Mouse (Mus musculus) embryonic facial prominence, embryonic 10.5 days (tissue): Measurements from ENCODE around the gene Emc4. TPM values are rescaled to one million over a fixed set of nuclear protein-coding genes. Genes with fewer than 3 reads are reported as not detected.
A peak's percentile ranks its signal among the peaks of the same experiment; 100 is the strongest.

Experiments used
- DNase-seq: peaks from one replicate; pipeline ENCODE4 v3.0.0-alpha.2; 2017; ENCODE audit warnings: low spot score
- H3K27ac ChIP-seq: fragments of 300-500 bp; sonication (generic); replicated peaks from 2 replicates; pipeline ENCODE4 v1.5.1; 2016; ENCODE audit warnings: mild to moderate bottlenecking
- H3K27me3 ChIP-seq: fragments of 300-500 bp; sonication (generic); replicated peaks from 2 replicates; pipeline ENCODE4 v1.6.1; 2016; ENCODE audit warnings: low read depth, mild to moderate bottlenecking; ENCODE audit not compliant: poor library complexity, severe bottlenecking
- H3K36me3 ChIP-seq: fragments of 300-500 bp; sonication (generic); replicated peaks from 2 replicates; pipeline ENCODE4 v1.6.1; 2016; ENCODE audit warnings: mild to moderate bottlenecking, moderate library complexity
- H3K4me1 ChIP-seq: fragments of 300-500 bp; sonication (generic); 2 replicates; pipeline ENCODE4 v1.6.1; 2016
- H3K4me3 ChIP-seq: fragments of 300-500 bp; sonication (generic); 2 replicates; pipeline ENCODE4 v1.5.1; 2016; ENCODE audit warnings: mild to moderate bottlenecking, moderate library complexity
- H3K9me3 ChIP-seq: fragments of 300-500 bp; sonication (generic); 2 replicates; pipeline ENCODE4 v1.6.1; 2016; ENCODE audit warnings: mild to moderate bottlenecking
- WGBS: fragments of 180-500 bp; shearing (Covaris S2); methylation state at CpG from one replicate; pipeline ENCODE4 v1.1.7; 2016; 5-methylcytosine and 5-hydroxymethylcytosine counted together
- polyA plus RNA-seq: library from polyadenylated mRNA; unstranded; fragments of >200 nt; fragmentation: Nextera tagmentation; extraction: Ambion mirVana; gene quantifications from 2 replicates; pipeline ENCODE4 v1.2.1, GENCODE M21; 2016

Gene Emc4
- polyA plus RNA-seq, result 112 and 113 TPM in 2 replicates

GRCm38 (mm10) chr2:112367726-112368673 is at the start of gene Emc4:
Gene Emc4 (minus strand): TSS chr2:112368027.
- Histone ChIP-seq H3K4me1 (peaks cover 20% of the 10 kb centered on the region), H3K27ac (peak within 1 kb of the TSS; percentile 89), H3K9me3 (no peaks in the 10 kb centered on the region), H3K27me3 (no peaks in the 10 kb centered on the region), H3K4me3 (peak within 1 kb of the TSS; percentile 94), H3K36me3 (peaks cover 23% of the 10 kb centered on the region)
- WGBS, result 2% methylated on average over 46 of the region's 46 CpGs
- peak; percentile 93 for DNase-seq

- no peak overlapping the region for H3K4me3 ChIP-seq
- no peaks in the 10 kb centered on the region for H3K9me3 ChIP-seq
- no peak for DNase-seq
- WGBS, result 93% methylated on average over 3 of the region's 3 CpGs
- peaks cover 56% of the 10 kb centered on the region for H3K36me3 ChIP-seq
- H3K27me3 ChIP-seq, result no peaks in the 10 kb centered on the region
- no peaks in the 10 kb centered on the region for H3K4me1 ChIP-seq
- no peak overlapping the region for H3K27ac ChIP-seq
Observed at GRCm38 (mm10) chr2:112407030-112407429, 39.2 kb upstream of the Emc4 start.

DNA sequence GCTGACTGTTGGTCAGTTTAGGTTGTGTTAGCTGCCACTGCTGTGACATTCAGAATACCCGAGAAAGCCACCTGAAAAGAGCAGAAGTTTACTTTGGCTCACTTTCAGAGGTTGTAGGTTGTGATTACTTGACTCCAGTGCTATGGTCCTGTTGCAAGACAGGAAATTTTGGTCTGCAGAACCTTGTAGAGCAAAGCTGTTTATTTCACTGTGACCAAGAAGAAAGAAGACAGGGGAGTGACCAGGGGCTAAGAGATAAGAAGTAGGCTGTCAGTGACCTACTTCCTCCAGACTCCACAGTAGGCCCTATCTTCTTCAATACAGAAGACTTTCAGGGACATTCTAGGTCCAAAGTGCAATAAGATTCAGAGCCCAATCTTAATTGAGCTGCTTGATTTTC is 28.8 kb upstream of the Emc4 start:
- 76% methylated on average over 1 of the region's 1 CpGs for WGBS

GRCm38 (mm10) chr2:112393958-112394357 is 26.1 kb upstream of the Emc4 start:
- Histone ChIP-seq H3K4me3 (no peak overlapping the region), H3K4me1 (no peaks in the 10 kb centered on the region), H3K36me3 (no peaks in the 10 kb centered on the region; the same call in 1 of the 2 replicates), H3K9me3 (no peaks in the 10 kb centered on the region), H3K27ac (no peak overlapping the region), H3K27me3 (no peaks in the 10 kb centered on the region)
- no peak for DNase-seq

More for the DNA sequence above, 28.8 kb upstream of the Emc4 start:
- Histone ChIP-seq H3K36me3 (no peaks in the 10 kb centered on the region; the same call in 1 of the 2 replicates), H3K27me3 (no peaks in the 10 kb centered on the region), H3K9me3 (no peaks in the 10 kb centered on the region), H3K27ac (no peak overlapping the region), H3K4me1 (no peaks in the 10 kb centered on the region), H3K4me3 (no peak overlapping the region)
- DNase-seq, result no peak

DNA sequence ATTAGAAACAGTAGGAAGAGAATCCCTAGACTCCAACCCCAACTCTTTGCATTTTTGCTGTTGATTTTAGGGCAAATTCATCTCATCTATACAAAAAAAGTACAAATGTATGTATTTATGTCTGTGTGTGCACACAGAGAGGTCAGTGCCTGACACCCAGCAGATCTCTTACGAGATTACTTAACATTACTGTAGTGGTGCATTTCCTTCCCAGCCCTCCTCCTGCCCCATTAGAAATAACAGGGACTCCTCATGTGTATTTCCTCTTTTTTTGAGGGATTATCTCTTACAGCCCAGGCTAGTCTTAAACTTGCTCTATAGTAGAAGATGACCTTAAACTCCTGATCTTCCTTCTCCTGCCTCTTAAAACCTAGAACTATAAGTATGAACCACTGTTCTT is 24.9 kb upstream of the Emc4 start:
- no peak for DNase-seq
- H3K9me3 ChIP-seq, result no peaks in the 10 kb centered on the region
- no peaks in the 10 kb centered on the region for H3K4me1 ChIP-seq
- H3K27ac ChIP-seq, result no peak overlapping the region
- 89% methylated on average over 1 of the region's 1 CpGs for WGBS
- H3K36me3 ChIP-seq, result no peaks in the 10 kb centered on the region; the same call in 1 of the 2 replicates
- H3K4me3 ChIP-seq, result no peak overlapping the region
- no peaks in the 10 kb centered on the region for H3K27me3 ChIP-seq

GRCm38 (mm10) chr2:112391346-112392000 is 23.6 kb upstream of the Emc4 start:
- DNase-seq, result no peak
- Histone ChIP-seq H3K9me3 (no peaks in the 10 kb centered on the region), H3K36me3 (no peaks in the 10 kb centered on the region; the same call in 1 of the 2 replicates), H3K4me1 (no peaks in the 10 kb centered on the region), H3K27ac (no peak overlapping the region), H3K27me3 (no peaks in the 10 kb centered on the region), H3K4me3 (no peak overlapping the region)
- 91% methylated on average over 4 of the region's 4 CpGs for WGBS

GRCm38 (mm10) chr2:112390843-112391242 is 23.0 kb upstream of the Emc4 start:
- Histone ChIP-seq H3K27ac (no peak overlapping the region), H3K9me3 (no peaks in the 10 kb centered on the region), H3K36me3 (no peaks in the 10 kb centered on the region; the same call in 1 of the 2 replicates), H3K4me3 (no peak overlapping the region), H3K4me1 (no peaks in the 10 kb centered on the region), H3K27me3 (no peaks in the 10 kb centered on the region)
- WGBS, result 89% methylated on average over 5 of the region's 5 CpGs
- DNase-seq, result no peak

DNA sequence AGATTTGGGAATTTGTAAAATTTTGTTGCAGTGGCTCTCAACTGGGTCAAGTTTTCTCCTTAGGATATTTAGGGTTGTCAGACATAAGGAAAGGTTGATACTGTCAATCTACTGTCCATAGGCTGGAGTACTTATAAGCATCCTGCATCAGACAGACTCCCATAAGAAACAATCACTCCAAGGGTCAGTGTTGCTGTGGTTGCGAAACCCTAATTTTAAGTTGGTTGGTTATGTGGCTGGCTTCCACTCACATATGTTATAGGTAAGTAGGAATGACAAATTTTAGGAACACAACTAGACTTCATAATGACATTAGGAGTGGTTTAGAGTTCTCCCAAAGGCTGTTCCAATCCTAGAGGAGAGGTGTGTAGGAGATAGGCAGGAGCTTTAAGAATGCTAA is 13.4 kb upstream of the Emc4 start:
- Histone ChIP-seq H3K36me3 (peaks cover 7% of the 10 kb centered on the region; the same call in 1 of the 2 replicates), H3K4me1 (peaks cover 10% of the 10 kb centered on the region), H3K27me3 (no peaks in the 10 kb centered on the region), H3K27ac (no peak overlapping the region), H3K4me3 (no peak overlapping the region), H3K9me3 (no peaks in the 10 kb centered on the region)
- 97% methylated on average over 1 of the region's 1 CpGs for WGBS
- no peak for DNase-seq

GRCm38 (mm10) chr2:112380131-112380530 is 12.3 kb upstream of the Emc4 start:
- no peaks in the 10 kb centered on the region for H3K9me3 ChIP-seq
- H3K4me1 ChIP-seq, result peaks cover 10% of the 10 kb centered on the region
- H3K27me3 ChIP-seq, result no peaks in the 10 kb centered on the region
- peak overlapping the region; percentile 97 for H3K27ac ChIP-seq
- no peak for DNase-seq
- 63% methylated on average over 8 of the region's 8 CpGs for WGBS
- peak overlapping the region; percentile 98 for H3K4me3 ChIP-seq
- peaks cover 7% of the 10 kb centered on the region; the same call in 1 of the 2 replicates for H3K36me3 ChIP-seq

DNA sequence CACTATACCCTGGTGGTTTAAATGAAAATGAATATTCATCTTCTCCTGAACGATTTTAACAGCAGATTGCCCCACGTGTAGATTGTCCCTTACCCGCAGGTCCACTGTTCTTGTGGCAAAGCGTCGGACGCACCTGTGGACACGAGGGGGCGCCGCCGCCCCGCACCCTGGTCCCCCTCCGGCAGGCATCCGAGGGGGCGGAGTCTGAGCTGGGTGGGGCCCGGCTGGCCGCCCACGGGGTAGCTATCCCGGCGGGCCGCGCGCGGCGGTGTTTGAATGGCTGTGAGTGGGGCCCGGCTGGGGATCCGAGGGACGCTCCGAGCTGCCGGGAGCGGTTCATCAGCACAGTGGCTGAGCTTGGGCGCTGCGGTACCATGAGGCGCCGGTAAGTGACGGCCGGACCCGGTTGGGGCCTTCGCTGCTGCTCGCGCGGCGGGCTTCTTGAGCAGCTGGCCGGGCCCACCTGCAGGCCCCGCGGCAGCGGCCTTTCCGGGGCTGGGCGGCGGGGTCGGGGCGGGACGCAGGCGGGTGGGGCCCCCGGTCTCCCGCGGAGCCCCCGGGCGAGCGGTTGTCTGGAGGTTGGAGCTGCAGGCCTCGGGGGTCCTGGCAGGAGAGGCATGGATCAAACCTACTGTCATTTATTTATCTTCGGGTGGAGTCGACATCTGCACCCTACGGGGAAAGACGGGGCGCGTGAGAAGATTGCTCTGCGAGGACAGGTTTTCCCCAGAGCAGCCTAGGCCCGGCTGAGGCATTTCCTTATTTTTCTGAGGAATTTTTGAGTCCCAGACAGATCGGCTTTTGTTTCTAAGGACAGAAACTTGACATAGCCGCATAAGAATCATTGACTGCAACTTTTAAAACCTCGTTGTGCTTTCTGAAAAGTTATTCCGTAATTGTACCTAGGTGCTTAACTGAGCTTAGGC is 11.4 kb upstream of the Emc4 start, which contains the start of gene Katnbl1:
TSS of gene Katnbl1 (plus strand) at position 239 of the 926 bp plus-strand sequence.
- H3K27me3 ChIP-seq, result no peaks in the 10 kb centered on the region
- H3K36me3 ChIP-seq, result peaks cover 7% of the 10 kb centered on the region; the same call in 1 of the 2 replicates
- H3K9me3 ChIP-seq, result no peaks in the 10 kb centered on the region
- H3K4me1 ChIP-seq, result peaks cover 10% of the 10 kb centered on the region
- WGBS, result under 1% methylated on average over 72 of the region's 72 CpGs
- H3K4me3 ChIP-seq, result peak within 1 kb of the TSS; percentile 98
- H3K27ac ChIP-seq, result peak within 1 kb of the TSS; percentile 97
- peak; percentile 96 for DNase-seq

GRCm38 (mm10) chr2:112374610-112375009 is 6.8 kb upstream of the Emc4 start:
- H3K36me3 ChIP-seq, result no peaks in the 10 kb centered on the region
- H3K9me3 ChIP-seq, result no peaks in the 10 kb centered on the region
- no peaks in the 10 kb centered on the region for H3K27me3 ChIP-seq
- no peak overlapping the region for H3K4me3 ChIP-seq
- no peak for DNase-seq
- no peaks in the 10 kb centered on the region for H3K4me1 ChIP-seq
- WGBS, result 64% methylated on average over 5 of the region's 5 CpGs
- no peak overlapping the region for H3K27ac ChIP-seq

- H3K4me3 ChIP-seq, result no peak overlapping the region
- 62% methylated on average over 4 of the region's 4 CpGs for WGBS
- DNase-seq, result no peak
- H3K9me3 ChIP-seq, result no peaks in the 10 kb centered on the region
- no peaks in the 10 kb centered on the region for H3K36me3 ChIP-seq
- peaks cover 7% of the 10 kb centered on the region; the same call in 1 of the 2 replicates for H3K4me1 ChIP-seq
- H3K27me3 ChIP-seq, result no peaks in the 10 kb centered on the region
- no peak overlapping the region for H3K27ac ChIP-seq
Observed at GRCm38 (mm10) chr2:112373141-112373540, 5.3 kb upstream of the Emc4 start.
